ENCODE assay signal across 8 mouse cellular contexts in genomic region chr2:148851116-148851906, GRCm38 (mm10). TPM values are rescaled to one million over a fixed set of nuclear protein-coding genes. Genes with fewer than 3 reads are reported as not detected.
DNase-seq lines count a peak whose midpoint lies in the region; ATAC-seq lines count a peak whose summit lies in the region.

No protein-coding gene starts in this region.

- no peak overlapping the region for H3K4me2 ChIP-seq in intestine, embryonic 15.5 days (replicated peaks)

- H3K4me1 ChIP-seq in intestine, embryonic 15.5 days (replicated peaks), result no peaks in the 10 kb centered on the region

- peak; percentile 82 for ATAC-seq in intestine, embryonic 15.5 days
- ATAC-seq in megakaryocyte-erythroid progenitor cell, adult 5-6 weeks (replicated peaks; ENCODE audit: low FRiP score, low TSS enrichment, poor library complexity, severe bottlenecking), result peak; percentile 97

- no peaks in the 10 kb centered on the region for H3K9me3 ChIP-seq in intestine, embryonic 15.5 days

- peak; percentile 83 for DNase-seq in adrenal gland, adult 2 months
- DNase-seq in embryo, embryonic 11.5 days (ENCODE audit: low read depth, low spot score), result peak; percentile 55
- DNase-seq in gastrocnemius, postnatal 4 days (ENCODE audit: low spot score in 2 of 2), result peak; percentile 30 to 57
- peak; percentile 66 to 76 for DNase-seq in left cerebral cortex, postnatal 10 days (ENCODE audit: extremely low spot score in 1 of 2, low spot score in 2 of 2)
- DNase-seq in right cerebral cortex, postnatal 14 days, result peak; percentile 77
- peak; percentile 56 to 63 for DNase-seq in urinary bladder, postnatal 4 days (ENCODE audit: low spot score in 2 of 2)

- no peak overlapping the region for H3K27ac ChIP-seq in intestine, embryonic 15.5 days

- 46% methylated on average over 8 of the region's 8 CpGs for WGBS in intestine, embryonic 15.5 days

- no peak overlapping the region for H3K4me3 ChIP-seq in intestine, embryonic 15.5 days (replicated peaks)

- no peaks in the 10 kb centered on the region for H3K36me3 ChIP-seq in intestine, embryonic 15.5 days

- intact Hi-C loops in left cerebral cortex, postnatal 10 days (cut with DNase I), result loop anchor here (1.0 to 10.0 kb wide), 2 partner anchors 51 to 303 kb away; no protein-coding TSS in a partner anchor

- no peaks in the 10 kb centered on the region for H3K27me3 ChIP-seq in intestine, embryonic 15.5 days (replicated peaks)

- no peak overlapping the region for H3K9ac ChIP-seq in intestine, embryonic 15.5 days

RNA-seq across cellular contexts. Expression of gene 9230104L09Rik, which starts 13.5 kb away (rescaled TPM):
- total RNA-seq in adrenal gland, adult 2 months (2021), result 1 to 10 TPM in 1 of 2 experiments, not detected in 1; 1.7 TPM
- 0.19 TPM in 1 of 2 replicates, not detected in the other for polyA plus RNA-seq in adrenal gland, adult 2 months (2012; rRNA removed)
- total RNA-seq in gastrocnemius, postnatal 4 days (2021), result not detected
- polyA plus RNA-seq in intestine, embryonic 15.5 days (2015; fragmentation: Nextera tagmentation; extraction: Ambion mirVana), result not detected in 2 replicates
- not detected for total RNA-seq in left cerebral cortex, postnatal 10 days (2021)
- total RNA-seq in megakaryocyte-erythroid progenitor cell, adult 5-6 weeks (2014; fragmentation: Nextera tagmentation), result not detected in 2 replicates
- total RNA-seq in megakaryocyte-erythroid progenitor cell, adult 5-6 weeks (2017), result not detected in 2 replicates

RNA-seq across cellular contexts. Expression of gene Cst9, which starts 16.4 kb away (rescaled TPM):
- total RNA-seq in adrenal gland, adult 2 months (2021), result not detected
- not detected in 2 replicates for polyA plus RNA-seq in adrenal gland, adult 2 months (2012; rRNA removed)
- not detected for total RNA-seq in gastrocnemius, postnatal 4 days (2021)
- polyA plus RNA-seq in intestine, embryonic 15.5 days (2015; fragmentation: Nextera tagmentation; extraction: Ambion mirVana), result not detected in 2 replicates
- total RNA-seq in left cerebral cortex, postnatal 10 days (2021), result not detected
- total RNA-seq in megakaryocyte-erythroid progenitor cell, adult 5-6 weeks (2014; fragmentation: Nextera tagmentation), result not detected in 2 replicates
- total RNA-seq in megakaryocyte-erythroid progenitor cell, adult 5-6 weeks (2017), result not detected in 2 replicates

RNA-seq across cellular contexts. Expression of gene Cst3, which starts 24.2 kb away (rescaled TPM):
- total RNA-seq in adrenal gland, adult 2 months (2021), result 1,000 to 10,000 TPM in 1 of 2 experiments, 100 to 1,000 TPM in 1; 994 to 1,003 TPM
- 1,344 and 1,354 TPM in 2 replicates for polyA plus RNA-seq in adrenal gland, adult 2 months (2012; rRNA removed)
- 100 to 1,000 TPM; 380 to 427 TPM for total RNA-seq in gastrocnemius, postnatal 4 days (2021)
- 349 and 390 TPM in 2 replicates for polyA plus RNA-seq in intestine, embryonic 15.5 days (2015; fragmentation: Nextera tagmentation; extraction: Ambion mirVana)
- 1,000 to 10,000 TPM; 1,743 to 1,747 TPM for total RNA-seq in left cerebral cortex, postnatal 10 days (2021)
- 63.1 and 74.4 TPM in 2 replicates for total RNA-seq in megakaryocyte-erythroid progenitor cell, adult 5-6 weeks (2014; fragmentation: Nextera tagmentation)
- total RNA-seq in megakaryocyte-erythroid progenitor cell, adult 5-6 weeks (2017), result 114 and 133 TPM in 2 replicates

RNA-seq across cellular contexts. Expression of gene Cst13, which starts 31.4 kb away (rescaled TPM):
- total RNA-seq in adrenal gland, adult 2 months (2021), result not detected
- not detected in 2 replicates for polyA plus RNA-seq in adrenal gland, adult 2 months (2012; rRNA removed)
- not detected for total RNA-seq in gastrocnemius, postnatal 4 days (2021)
- not detected in 2 replicates for polyA plus RNA-seq in intestine, embryonic 15.5 days (2015; fragmentation: Nextera tagmentation; extraction: Ambion mirVana)
- not detected for total RNA-seq in left cerebral cortex, postnatal 10 days (2021)
- total RNA-seq in megakaryocyte-erythroid progenitor cell, adult 5-6 weeks (2014; fragmentation: Nextera tagmentation), result not detected in 2 replicates
- not detected in 2 replicates for total RNA-seq in megakaryocyte-erythroid progenitor cell, adult 5-6 weeks (2017)

RNA-seq across cellular contexts. Expression of gene Cst8, which starts 52.7 kb away (rescaled TPM):
- total RNA-seq in adrenal gland, adult 2 months (2021), result 10 to 100 TPM in 1 of 2 experiments, 1 to 10 TPM in 1; 7.7 to 81.2 TPM
- polyA plus RNA-seq in adrenal gland, adult 2 months (2012; rRNA removed), result 1.7 and 2.1 TPM in 2 replicates
- not detected for total RNA-seq in gastrocnemius, postnatal 4 days (2021)
- polyA plus RNA-seq in intestine, embryonic 15.5 days (2015; fragmentation: Nextera tagmentation; extraction: Ambion mirVana), result 0.45 TPM in 1 of 2 replicates, not detected in the other
- total RNA-seq in left cerebral cortex, postnatal 10 days (2021), result not detected
- total RNA-seq in megakaryocyte-erythroid progenitor cell, adult 5-6 weeks (2014; fragmentation: Nextera tagmentation), result not detected in 2 replicates
- total RNA-seq in megakaryocyte-erythroid progenitor cell, adult 5-6 weeks (2017), result not detected in 2 replicates
